Mouse (Mus musculus): ENCODE data around the gene Pcsk5. TPM values are rescaled to one million over a fixed set of nuclear protein-coding genes. Genes with fewer than 3 reads are reported as not detected.

Pcsk5 gene
- polyA plus RNA-seq, 2 experiments, result 17.4 to 21.7 TPM

DNA sequence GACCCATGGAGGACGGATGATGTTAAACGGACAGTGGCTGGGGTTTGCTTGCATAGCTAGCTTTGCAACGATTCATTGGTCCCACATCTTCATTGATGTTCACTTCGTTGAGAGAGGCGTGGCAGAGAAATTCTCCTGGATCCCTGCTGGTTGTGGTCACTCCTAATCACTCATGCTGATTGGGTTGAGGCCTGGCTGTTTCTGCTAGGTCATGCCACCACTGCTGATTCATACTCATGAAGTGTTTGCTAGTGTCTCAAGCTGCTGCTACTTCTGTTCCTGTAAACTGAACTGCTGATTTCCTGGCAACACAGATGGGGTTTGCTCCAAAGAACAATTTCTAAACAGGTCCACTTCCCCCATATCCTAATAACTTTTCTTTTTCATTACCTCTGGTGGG, 430.6 kb downstream of the Pcsk5 start:
- Histone ChIP-seq H3K4me1 (ENCODE audit: control insufficient read depth, insufficient read depth, low read length) (no peaks in the 10 kb centered on the region), H3K9ac (ENCODE audit: low read depth, low read length, severe bottlenecking) (no peak overlapping the region), H3K4me3 (replicated peaks; ENCODE audit: low read length) (no peak overlapping the region), H3K9me3 (ENCODE audit: control insufficient read depth, low read length) (peaks cover 5% of the 10 kb centered on the region; the same call in 1 of the 2 replicates), H3K4me2 (replicated peaks; ENCODE audit: low read depth, low read length, severe bottlenecking) (no peak overlapping the region), H3K27ac (replicated peaks; ENCODE audit: low read depth, low read length) (no peak overlapping the region), H3K27me3 (ENCODE audit: control insufficient read depth, insufficient read depth, low read length) (no peaks in the 10 kb centered on the region), H3K36me3 (ENCODE audit: control insufficient read depth, insufficient read depth, low read length) (no peaks in the 10 kb centered on the region)
- ATAC-seq (ENCODE audit: low FRiP score, low read depth) (no peak), DNase-seq (ENCODE audit: low spot score) (no peak)
- no peak for TF ChIP-seq POLR2A (IDR thresholded peaks at IDR 0.05; ENCODE audit: borderline replicate concordance, extremely low read depth, insufficient read depth, insufficient read length)
- WGBS, result 90% methylated on average over 5 of the region's 5 CpGs

- no peak for TF ChIP-seq POLR2A (IDR thresholded peaks at IDR 0.05; ENCODE audit: borderline replicate concordance, extremely low read depth, insufficient read depth, insufficient read length)
- Histone ChIP-seq H3K9me3 (ENCODE audit: control insufficient read depth, low read length) (peaks cover 5% of the 10 kb centered on the region; the same call in 1 of the 2 replicates), H3K27ac (replicated peaks; ENCODE audit: low read depth, low read length) (no peak overlapping the region), H3K4me3 (replicated peaks; ENCODE audit: low read length) (no peak overlapping the region), H3K4me1 (ENCODE audit: control insufficient read depth, insufficient read depth, low read length) (no peaks in the 10 kb centered on the region), H3K36me3 (ENCODE audit: control insufficient read depth, insufficient read depth, low read length) (peaks cover 21% of the 10 kb centered on the region), H3K27me3 (ENCODE audit: control insufficient read depth, insufficient read depth, low read length) (no peaks in the 10 kb centered on the region), H3K9ac (ENCODE audit: low read depth, low read length, severe bottlenecking) (no peak overlapping the region), H3K4me2 (replicated peaks; ENCODE audit: low read depth, low read length, severe bottlenecking) (no peak overlapping the region)
- DNase-seq (ENCODE audit: low spot score), result no peak
- no peak for ATAC-seq (ENCODE audit: low FRiP score, low read depth)
- 83% methylated on average over 4 of the region's 4 CpGs for WGBS
Observed at GRCm38 (mm10) chr19:17403175-17403574, 434.3 kb downstream of the Pcsk5 start.

DNA sequence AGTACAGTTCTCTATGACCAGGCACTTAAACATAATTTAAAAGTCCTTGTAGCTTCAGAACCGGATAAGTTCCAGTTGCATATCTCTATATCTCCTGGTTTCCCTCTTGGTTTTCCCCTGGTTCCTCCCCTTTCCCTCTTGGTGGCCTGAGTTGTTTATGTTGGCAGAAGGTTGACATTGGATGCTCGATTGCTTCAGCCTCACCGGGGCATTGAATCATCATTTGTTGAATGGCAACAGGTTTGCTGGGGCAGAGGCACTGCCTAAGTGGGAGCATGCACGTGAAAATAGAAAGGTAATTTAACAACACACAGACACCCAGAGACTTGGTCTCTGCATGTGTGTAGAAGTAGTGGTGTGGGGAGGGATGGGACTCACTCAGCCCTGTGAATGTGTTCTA, 436.9 kb downstream of the Pcsk5 start:
- TF ChIP-seq POLR2A (IDR thresholded peaks at IDR 0.05; ENCODE audit: borderline replicate concordance, extremely low read depth, insufficient read depth, insufficient read length), result no peak
- Histone ChIP-seq H3K4me2 (replicated peaks; ENCODE audit: low read depth, low read length, severe bottlenecking) (no peak overlapping the region), H3K27me3 (ENCODE audit: control insufficient read depth, insufficient read depth, low read length) (no peaks in the 10 kb centered on the region), H3K4me1 (ENCODE audit: control insufficient read depth, insufficient read depth, low read length) (no peaks in the 10 kb centered on the region), H3K36me3 (ENCODE audit: control insufficient read depth, insufficient read depth, low read length) (peaks cover 36% of the 10 kb centered on the region), H3K27ac (replicated peaks; ENCODE audit: low read depth, low read length) (no peak overlapping the region), H3K9me3 (ENCODE audit: control insufficient read depth, low read length) (no peaks in the 10 kb centered on the region), H3K4me3 (replicated peaks; ENCODE audit: low read length) (no peak overlapping the region), H3K9ac (ENCODE audit: low read depth, low read length, severe bottlenecking) (no peak overlapping the region)
- ATAC-seq (ENCODE audit: low FRiP score, low read depth) (no peak), DNase-seq (ENCODE audit: low spot score) (no peak)
- WGBS, result 85% methylated on average over 4 of the region's 4 CpGs

GRCm38 (mm10) chr19:17399965-17400364, 437.5 kb downstream of the Pcsk5 start:
- H3K36me3 ChIP-seq (ENCODE audit: control insufficient read depth, insufficient read depth, low read length), result peaks cover 36% of the 10 kb centered on the region
- TF ChIP-seq POLR2A (IDR thresholded peaks at IDR 0.05; ENCODE audit: borderline replicate concordance, extremely low read depth, insufficient read depth, insufficient read length), result no peak
- 88% methylated on average over 4 of the region's 4 CpGs for WGBS
- no peak overlapping the region for H3K9ac ChIP-seq (ENCODE audit: low read depth, low read length, severe bottlenecking)
- H3K27ac ChIP-seq (replicated peaks; ENCODE audit: low read depth, low read length), result no peak overlapping the region
- no peaks in the 10 kb centered on the region for H3K9me3 ChIP-seq (ENCODE audit: control insufficient read depth, low read length)
- H3K4me2 ChIP-seq (replicated peaks; ENCODE audit: low read depth, low read length, severe bottlenecking), result no peak overlapping the region
- H3K4me3 ChIP-seq (replicated peaks; ENCODE audit: low read length), result no peak overlapping the region
- H3K27me3 ChIP-seq (ENCODE audit: control insufficient read depth, insufficient read depth, low read length), result no peaks in the 10 kb centered on the region
- DNase-seq (ENCODE audit: low spot score), result no peak
- no peak for ATAC-seq (ENCODE audit: low FRiP score, low read depth)
- H3K4me1 ChIP-seq (ENCODE audit: control insufficient read depth, insufficient read depth, low read length), result peaks cover 2% of the 10 kb centered on the region

DNA sequence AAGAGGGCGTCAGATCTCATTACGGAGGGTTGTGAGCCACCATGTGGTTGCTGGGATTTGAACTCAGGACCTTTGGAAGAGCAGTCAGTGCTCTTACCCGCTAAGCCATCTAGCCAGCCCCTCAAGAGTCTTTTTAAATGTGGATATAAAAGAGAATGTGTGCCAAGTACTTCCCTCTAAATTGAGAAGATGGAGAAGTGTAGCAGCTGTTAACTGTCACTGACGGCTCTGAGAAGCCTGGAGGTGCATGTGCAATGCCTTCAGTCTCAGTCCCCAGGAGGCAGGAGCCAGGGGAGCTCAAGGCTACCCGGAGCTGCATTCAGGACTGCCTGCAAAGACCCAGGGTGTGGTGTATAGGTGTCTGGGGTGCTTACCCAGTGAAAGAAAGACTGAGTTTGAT, 439.5 kb downstream of the Pcsk5 start:
- ATAC-seq (ENCODE audit: low FRiP score, low read depth) (no peak), DNase-seq (ENCODE audit: low spot score) (no peak)
- TF ChIP-seq POLR2A (IDR thresholded peaks at IDR 0.05; ENCODE audit: borderline replicate concordance, extremely low read depth, insufficient read depth, insufficient read length), result no peak
- Histone ChIP-seq H3K27ac (replicated peaks; ENCODE audit: low read depth, low read length) (no peak overlapping the region), H3K27me3 (ENCODE audit: control insufficient read depth, insufficient read depth, low read length) (no peaks in the 10 kb centered on the region), H3K36me3 (ENCODE audit: control insufficient read depth, insufficient read depth, low read length) (peaks cover 36% of the 10 kb centered on the region), H3K9ac (ENCODE audit: low read depth, low read length, severe bottlenecking) (no peak overlapping the region), H3K4me2 (replicated peaks; ENCODE audit: low read depth, low read length, severe bottlenecking) (no peak overlapping the region), H3K4me3 (replicated peaks; ENCODE audit: low read length) (no peak overlapping the region), H3K9me3 (ENCODE audit: control insufficient read depth, low read length) (no peaks in the 10 kb centered on the region), H3K4me1 (ENCODE audit: control insufficient read depth, insufficient read depth, low read length) (peaks cover 10% of the 10 kb centered on the region)
- 75% methylated on average over 5 of the region's 5 CpGs for WGBS

GRCm38 (mm10) chr19:17396802-17397201, 440.6 kb downstream of the Pcsk5 start:
- Histone ChIP-seq H3K36me3 (ENCODE audit: control insufficient read depth, insufficient read depth, low read length) (peaks cover 36% of the 10 kb centered on the region), H3K4me1 (ENCODE audit: control insufficient read depth, insufficient read depth, low read length) (peaks cover 10% of the 10 kb centered on the region), H3K27ac (replicated peaks; ENCODE audit: low read depth, low read length) (no peak overlapping the region), H3K4me3 (replicated peaks; ENCODE audit: low read length) (no peak overlapping the region), H3K27me3 (ENCODE audit: control insufficient read depth, insufficient read depth, low read length) (no peaks in the 10 kb centered on the region), H3K9me3 (ENCODE audit: control insufficient read depth, low read length) (no peaks in the 10 kb centered on the region), H3K9ac (ENCODE audit: low read depth, low read length, severe bottlenecking) (no peak overlapping the region), H3K4me2 (replicated peaks; ENCODE audit: low read depth, low read length, severe bottlenecking) (no peak overlapping the region)
- WGBS, result 81% methylated on average over 4 of the region's 4 CpGs
- ATAC-seq (ENCODE audit: low FRiP score, low read depth), result no peak
- no peak for TF ChIP-seq POLR2A (IDR thresholded peaks at IDR 0.05; ENCODE audit: borderline replicate concordance, extremely low read depth, insufficient read depth, insufficient read length)
- no peak for DNase-seq (ENCODE audit: low spot score)
